Mouse (Mus musculus): ENCODE measurements around the gene Gm8369. TPM values are rescaled to one million over a fixed set of nuclear protein-coding genes. Genes with fewer than 3 reads are reported as not detected.
"Not testable (repeated sequence)": the region's sequence is repeated elsewhere in the genome, so short reads cannot be mapped to it uniquely, and the experiment has no call there.

The Gm8369 gene
- polyA plus RNA-seq, 1 experiment from 2014 or later = not detected

- Histone ChIP-seq H3K27me3 (replicated peaks; ENCODE audit: control insufficient read depth, insufficient read depth, low read length) (no peaks in the 10 kb centered on the region), H3K9ac (ENCODE audit: low read depth, low read length) (no peak overlapping the region), H3K4me1 (ENCODE audit: control insufficient read depth, insufficient read depth, low read length) (no peaks in the 10 kb centered on the region), H3K27ac (ENCODE audit: low read length) (no peak overlapping the region), H3K9me3 (ENCODE audit: control insufficient read depth, low read length) (no peaks in the 10 kb centered on the region), H3K4me3 (ENCODE audit: low read length) (no peak overlapping the region), H3K36me3 (ENCODE audit: control insufficient read depth, insufficient read depth, low read length) (no peaks in the 10 kb centered on the region), H3K4me2 (ENCODE audit: low read depth, low read length) (no peak overlapping the region)
- ATAC-seq = no peak
- 86% methylated on average over 2 of the region's 2 CpGs for WGBS
These were observed 3.1 kb upstream of the Gm8369 start for GRCm38 (mm10) chr19:11482684-11483083.

GRCm38 (mm10) chr19:11483941-11484340 is 1.8 kb upstream of the Gm8369 start:
- H3K36me3 ChIP-seq (ENCODE audit: control insufficient read depth, insufficient read depth, low read length) = no peaks in the 10 kb centered on the region
- 67% methylated on average over 4 of the region's 4 CpGs for WGBS
- ATAC-seq = no peak
- H3K4me3 ChIP-seq (ENCODE audit: low read length) = no peak overlapping the region
- no peak overlapping the region for H3K27ac ChIP-seq (ENCODE audit: low read length)
- no peak overlapping the region for H3K9ac ChIP-seq (ENCODE audit: low read depth, low read length)
- no peaks in the 10 kb centered on the region for H3K9me3 ChIP-seq (ENCODE audit: control insufficient read depth, low read length)
- no peaks in the 10 kb centered on the region for H3K27me3 ChIP-seq (replicated peaks; ENCODE audit: control insufficient read depth, insufficient read depth, low read length)
- no peak overlapping the region for H3K4me2 ChIP-seq (ENCODE audit: low read depth, low read length)
- no peaks in the 10 kb centered on the region for H3K4me1 ChIP-seq (ENCODE audit: control insufficient read depth, insufficient read depth, low read length)

- WGBS = 65% methylated on average over 3 of the region's 3 CpGs
- Histone ChIP-seq H3K9ac (ENCODE audit: low read depth, low read length) (no peak overlapping the region), H3K9me3 (ENCODE audit: control insufficient read depth, low read length) (no peaks in the 10 kb centered on the region), H3K27ac (ENCODE audit: low read length) (no peak overlapping the region), H3K4me1 (ENCODE audit: control insufficient read depth, insufficient read depth, low read length) (no peaks in the 10 kb centered on the region), H3K36me3 (ENCODE audit: control insufficient read depth, insufficient read depth, low read length) (no peaks in the 10 kb centered on the region), H3K4me3 (ENCODE audit: low read length) (no peak overlapping the region), H3K27me3 (replicated peaks; ENCODE audit: control insufficient read depth, insufficient read depth, low read length) (no peaks in the 10 kb centered on the region), H3K4me2 (ENCODE audit: low read depth, low read length) (no peak overlapping the region)
- ATAC-seq = no peak
These were observed 1.4 kb upstream of the Gm8369 start for GRCm38 (mm10) chr19:11484388-11484787.

- Histone ChIP-seq H3K27ac (ENCODE audit: low read length) (no peak overlapping the region), H3K9ac (ENCODE audit: low read depth, low read length) (no peak overlapping the region), H3K4me2 (ENCODE audit: low read depth, low read length) (no peak overlapping the region), H3K4me1 (ENCODE audit: control insufficient read depth, insufficient read depth, low read length) (no peaks in the 10 kb centered on the region), H3K27me3 (replicated peaks; ENCODE audit: control insufficient read depth, insufficient read depth, low read length) (no peaks in the 10 kb centered on the region), H3K9me3 (ENCODE audit: control insufficient read depth, low read length) (no peaks in the 10 kb centered on the region), H3K36me3 (ENCODE audit: control insufficient read depth, insufficient read depth, low read length) (no peaks in the 10 kb centered on the region), H3K4me3 (ENCODE audit: low read length) (no peak overlapping the region)
- 83% methylated on average over 3 of the region's 3 CpGs for WGBS
- no peak for ATAC-seq
These were observed 472 bp upstream of the Gm8369 start for GRCm38 (mm10) chr19:11485266-11485665.

- H3K4me3 ChIP-seq (ENCODE audit: low read length) = no peak overlapping the region
- no peak for ATAC-seq
- no peaks in the 10 kb centered on the region for H3K9me3 ChIP-seq (ENCODE audit: control insufficient read depth, low read length)
- H3K27me3 ChIP-seq (replicated peaks; ENCODE audit: control insufficient read depth, insufficient read depth, low read length) = no peaks in the 10 kb centered on the region
- no peaks in the 10 kb centered on the region for H3K4me1 ChIP-seq (ENCODE audit: control insufficient read depth, insufficient read depth, low read length)
- no peak overlapping the region for H3K4me2 ChIP-seq (ENCODE audit: low read depth, low read length)
- no peak overlapping the region for H3K9ac ChIP-seq (ENCODE audit: low read depth, low read length)
- WGBS = 90% methylated on average over 1 of the region's 1 CpGs
- H3K27ac ChIP-seq (ENCODE audit: low read length) = no peak overlapping the region
- no peaks in the 10 kb centered on the region for H3K36me3 ChIP-seq (ENCODE audit: control insufficient read depth, insufficient read depth, low read length)
These were observed 861 bp downstream of the Gm8369 start for GRCm38 (mm10) chr19:11486599-11486998.

GRCm38 (mm10) chr19:11491406-11492189 is 5.9 kb downstream of the Gm8369 start:
- no peaks in the 10 kb centered on the region for H3K9me3 ChIP-seq (ENCODE audit: control insufficient read depth, low read length)
- H3K4me2 ChIP-seq (ENCODE audit: low read depth, low read length) = no peak overlapping the region
- no peaks in the 10 kb centered on the region for H3K36me3 ChIP-seq (ENCODE audit: control insufficient read depth, insufficient read depth, low read length)
- H3K4me3 ChIP-seq (ENCODE audit: low read length) = no peak overlapping the region
- no peak for ATAC-seq
- no peaks in the 10 kb centered on the region for H3K4me1 ChIP-seq (ENCODE audit: control insufficient read depth, insufficient read depth, low read length)
- no peaks in the 10 kb centered on the region for H3K27me3 ChIP-seq (replicated peaks; ENCODE audit: control insufficient read depth, insufficient read depth, low read length)
- 71% methylated on average over 4 of the region's 4 CpGs for WGBS
- no peak overlapping the region for H3K27ac ChIP-seq (ENCODE audit: low read length)
- no peak overlapping the region for H3K9ac ChIP-seq (ENCODE audit: low read depth, low read length)

- Histone ChIP-seq H3K27me3 (replicated peaks; ENCODE audit: control insufficient read depth, insufficient read depth, low read length) (no peaks in the 10 kb centered on the region), H3K9me3 (ENCODE audit: control insufficient read depth, low read length) (no peaks in the 10 kb centered on the region), H3K4me2 (ENCODE audit: low read depth, low read length) (no peak overlapping the region), H3K27ac (ENCODE audit: low read length) (no peak overlapping the region), H3K4me1 (ENCODE audit: control insufficient read depth, insufficient read depth, low read length) (no peaks in the 10 kb centered on the region), H3K4me3 (ENCODE audit: low read length) (no peak overlapping the region), H3K36me3 (ENCODE audit: control insufficient read depth, insufficient read depth, low read length) (no peaks in the 10 kb centered on the region), H3K9ac (ENCODE audit: low read depth, low read length) (no peak overlapping the region)
- ATAC-seq = no peak
- WGBS = 86% methylated on average over 1 of the region's 1 CpGs
These were observed 6.9 kb downstream of the Gm8369 start for GRCm38 (mm10) chr19:11492671-11493070.

GRCm38 (mm10) chr19:11494519-11494918 is 8.8 kb downstream of the Gm8369 start:
- no peaks in the 10 kb centered on the region for H3K4me1 ChIP-seq (ENCODE audit: control insufficient read depth, insufficient read depth, low read length)
- H3K36me3 ChIP-seq (ENCODE audit: control insufficient read depth, insufficient read depth, low read length) = no peaks in the 10 kb centered on the region
- no peak overlapping the region for H3K27ac ChIP-seq (ENCODE audit: low read length)
- no peak for ATAC-seq
- no peaks in the 10 kb centered on the region for H3K27me3 ChIP-seq (replicated peaks; ENCODE audit: control insufficient read depth, insufficient read depth, low read length)
- no peaks in the 10 kb centered on the region for H3K9me3 ChIP-seq (ENCODE audit: control insufficient read depth, low read length)
- no peak overlapping the region for H3K4me2 ChIP-seq (ENCODE audit: low read depth, low read length)
- no peak overlapping the region for H3K4me3 ChIP-seq (ENCODE audit: low read length)
- WGBS = 54% methylated on average over 3 of the region's 3 CpGs
- H3K9ac ChIP-seq (ENCODE audit: low read depth, low read length) = no peak overlapping the region

- no peak for ATAC-seq
- Histone ChIP-seq H3K4me1 (ENCODE audit: control insufficient read depth, insufficient read depth, low read length) (no peaks in the 10 kb centered on the region), H3K36me3 (ENCODE audit: control insufficient read depth, insufficient read depth, low read length) (no peaks in the 10 kb centered on the region), H3K4me2 (ENCODE audit: low read depth, low read length) (no peak overlapping the region), H3K9ac (ENCODE audit: low read depth, low read length) (no peak overlapping the region), H3K27me3 (replicated peaks; ENCODE audit: control insufficient read depth, insufficient read depth, low read length) (no peaks in the 10 kb centered on the region), H3K27ac (ENCODE audit: low read length) (no peak overlapping the region), H3K9me3 (ENCODE audit: control insufficient read depth, low read length) (no peaks in the 10 kb centered on the region), H3K4me3 (ENCODE audit: low read length) (no peak overlapping the region)
- 78% methylated on average over 6 of the region's 6 CpGs for WGBS
These were observed 10.6 kb downstream of the Gm8369 start for GRCm38 (mm10) chr19:11496361-11496760.

- not testable (repeated sequence) for H3K36me3 ChIP-seq (ENCODE audit: control insufficient read depth, insufficient read depth, low read length); H3K4me1 ChIP-seq (ENCODE audit: control insufficient read depth, insufficient read depth, low read length); ATAC-seq; H3K9me3 ChIP-seq (ENCODE audit: control insufficient read depth, low read length); H3K27ac ChIP-seq (ENCODE audit: low read length); H3K9ac ChIP-seq (ENCODE audit: low read depth, low read length); H3K4me3 ChIP-seq (ENCODE audit: low read length); H3K4me2 ChIP-seq (ENCODE audit: low read depth, low read length); H3K27me3 ChIP-seq (replicated peaks; ENCODE audit: control insufficient read depth, insufficient read depth, low read length)
- 70% methylated on average over 1 of the region's 1 CpGs for WGBS
These were observed 11.6 kb downstream of the Gm8369 start for GRCm38 (mm10) chr19:11497300-11497699.
